Mouse (Mus musculus) lung, postnatal 0 days (tissue): Measurements from ENCODE around the gene Gna13.

Source experiments
- CTCF ChIP-seq: IDR thresholded peaks from 2 replicates; pipeline ENCODE4 v1.5.1; 2016; ENCODE audit warnings: antibody characterized with exemption, mild to moderate bottlenecking
- EP300 ChIP-seq: IDR thresholded peaks from 2 replicates; pipeline ENCODE4 v1.6.1; 2016; ENCODE audit warnings: antibody characterized with exemption, mild to moderate bottlenecking, control low read depth

- no peak for TF ChIP-seq CTCF
- no peak for TF ChIP-seq EP300
Observed at GRCm38 (mm10) chr11:109319471-109319870, 43.2 kb upstream of the Gna13 start.
